Mouse (Mus musculus): ENCODE data around the gene Tdp1. TPM values are rescaled to one million over a fixed set of nuclear protein-coding genes. Genes with fewer than 3 reads are reported as not detected.

Gene Tdp1
- total RNA-seq (2021) (1 to 10 TPM; 7.9 to 9.6 TPM), polyA plus RNA-seq (2012; rRNA removed) (7.3 and 10.3 TPM in 2 replicates)
- long read RNA-seq, transcript Tdp1-207 (16 exons, 2,036 nt), result major isoform, 14 of 19 reads
- long read RNA-seq, partial matches to known transcripts, result 1 of 19 reads
- long read RNA-seq, other reads (novel, unspliced or antisense), result 2 of 19 reads

DNA sequence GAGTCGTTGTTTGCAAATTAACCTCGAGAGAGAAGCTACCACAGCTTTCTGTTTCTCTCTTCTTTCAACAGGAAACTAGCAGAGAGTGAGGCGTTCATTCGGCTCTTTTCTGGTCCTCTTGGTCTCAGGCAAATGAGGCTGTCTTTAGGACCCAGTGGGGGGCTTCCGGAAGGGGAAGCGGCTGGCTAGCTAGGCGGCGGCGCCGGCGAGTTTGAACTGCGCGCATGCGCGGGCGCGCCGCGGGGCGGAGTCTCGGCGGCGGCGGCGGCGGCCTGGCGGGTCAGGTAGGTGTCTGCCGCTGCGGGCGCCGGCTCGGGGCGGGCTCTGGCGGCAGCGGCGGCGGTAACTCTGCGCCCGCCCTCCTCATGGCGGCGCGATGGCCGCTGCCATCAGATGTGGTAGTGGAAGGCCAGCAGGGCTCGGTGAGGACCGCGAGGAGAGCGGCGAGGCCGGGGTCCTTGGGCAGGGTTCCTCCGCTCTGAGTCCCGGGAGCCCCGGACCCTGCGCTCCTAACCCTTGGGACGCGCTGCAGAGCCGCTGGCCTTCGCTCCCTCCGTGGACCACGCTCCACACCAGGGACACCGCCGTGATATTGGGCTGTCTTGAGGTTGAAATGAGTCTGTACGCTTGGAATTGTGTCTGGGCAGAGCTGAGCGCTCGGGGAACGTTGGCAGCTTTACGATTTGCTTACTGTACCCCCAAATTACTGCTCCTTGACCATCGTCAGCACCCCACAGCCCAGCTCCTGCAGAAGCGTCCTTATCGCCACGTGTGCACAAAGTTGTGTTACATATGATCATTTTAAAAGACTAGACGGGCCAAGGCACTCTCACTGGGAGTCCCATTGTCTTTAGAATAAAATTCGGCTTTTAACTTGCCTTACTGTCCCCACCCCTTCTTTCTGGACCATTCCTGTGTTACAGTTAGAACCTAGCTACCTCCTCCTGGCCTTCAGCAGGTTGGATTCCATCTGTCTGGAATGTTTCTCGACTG lies at the start of gene Tdp1, which contains the start of gene Efcab11:
Gene Tdp1, plus strand, starts transcription at position 249 of the 993 bp plus-strand sequence.
Gene Efcab11, minus strand, starts transcription at position 171 of the 993 bp plus-strand sequence.
- DNase-seq, result peak; percentile 96 to 97
- Histone ChIP-seq H3K36me3 (ENCODE audit: control insufficient read depth, insufficient read depth, low read length) (no peaks in the 10 kb centered on the region), H3K9ac (ENCODE audit: low read depth, low read length) (peak within 1 kb of the TSS; percentile 78), H3K4me3 (peak within 1 kb of the TSS; percentile 66), H3K27me3 (ENCODE audit: control insufficient read depth, insufficient read depth, low read length) (no peaks in the 10 kb centered on the region), H3K79me2 (replicated peaks; ENCODE audit: control insufficient read depth, insufficient read depth, low read length) (no peaks in the 10 kb centered on the region), H3K4me1 (ENCODE audit: control insufficient read depth, insufficient read depth, low read length) (peaks cover 2% of the 10 kb centered on the region), H3K27ac (peak within 1 kb of the TSS; percentile 78)
- intact Hi-C loops (cut with DNase I), result no loop called here
- TF ChIP-seq EP300 (IDR thresholded peaks at IDR 0.05; ENCODE audit: insufficient read depth, low read depth, low read length) (no peak), POLR2A (IDR thresholded peaks at IDR 0.05; ENCODE audit: insufficient read depth, low read depth, low read length) (peak; percentile 38; the same call in 1 of the 2 replicates), CTCF (IDR thresholded peaks at IDR 0.05) (peak; percentile 37)
- under 1% methylated on average over 73 of the region's 73 CpGs for WGBS

DNA sequence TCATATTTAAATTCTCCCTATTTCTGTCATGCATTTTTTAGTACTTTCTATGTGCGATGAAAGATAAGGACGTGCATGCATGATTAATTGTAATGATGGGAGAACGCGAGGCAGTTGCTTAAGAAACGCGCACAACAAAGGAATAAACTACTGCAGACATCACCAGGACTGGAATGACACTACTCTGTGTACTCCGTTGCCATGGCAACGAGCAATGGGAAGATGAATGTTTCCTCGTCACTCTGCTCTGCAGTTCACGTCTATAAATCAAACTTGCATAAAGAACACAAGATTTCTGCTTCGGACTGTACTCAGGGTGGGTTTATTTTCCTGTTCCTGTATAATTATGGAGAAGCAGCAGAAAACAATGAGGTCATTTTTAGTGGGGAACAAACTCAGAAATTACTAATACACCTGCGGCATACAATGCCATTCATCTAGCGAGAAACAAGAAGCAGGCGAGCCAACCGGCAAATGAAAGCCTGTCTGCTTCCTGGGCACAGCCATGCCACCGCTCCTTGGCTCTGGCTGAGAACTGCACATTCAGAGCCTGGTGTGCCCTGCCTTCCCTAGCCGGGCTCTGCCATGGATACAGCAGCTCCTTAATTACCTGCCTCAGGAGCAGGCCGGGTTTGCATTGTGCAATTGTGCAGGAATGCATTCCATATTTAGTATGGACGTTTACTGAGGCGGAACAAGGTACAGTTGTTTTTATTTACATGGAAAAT lies 47.7 kb upstream of the Tdp1 start:
- WGBS, result 78% methylated on average over 20 of the region's 20 CpGs
- H3K4me1 ChIP-seq (ENCODE audit: control insufficient read depth, insufficient read depth, low read length), result no peaks in the 10 kb centered on the region
- DNase-seq, result peak in 1 of 2 experiments; percentile 9
- intact Hi-C loops (cut with DNase I), result loop anchor here (5.0 to 10.0 kb wide), 2 partner anchors 442 to 739 kb away; no protein-coding TSS in a partner anchor
- H3K27ac ChIP-seq, result no peak overlapping the region
- H3K4me3 ChIP-seq, result no peak overlapping the region
- H3K79me2 ChIP-seq (replicated peaks; ENCODE audit: control insufficient read depth, insufficient read depth, low read length), result no peaks in the 10 kb centered on the region
- no peak overlapping the region for H3K9ac ChIP-seq (ENCODE audit: low read depth, low read length)
- TF ChIP-seq EP300 (IDR thresholded peaks at IDR 0.05; ENCODE audit: insufficient read depth, low read depth, low read length) (no peak), POLR2A (IDR thresholded peaks at IDR 0.05; ENCODE audit: insufficient read depth, low read depth, low read length) (no peak), CTCF (IDR thresholded peaks at IDR 0.05) (no peak)
- H3K27me3 ChIP-seq (ENCODE audit: control insufficient read depth, insufficient read depth, low read length), result no peaks in the 10 kb centered on the region
- no peaks in the 10 kb centered on the region for H3K36me3 ChIP-seq (ENCODE audit: control insufficient read depth, insufficient read depth, low read length)

DNA sequence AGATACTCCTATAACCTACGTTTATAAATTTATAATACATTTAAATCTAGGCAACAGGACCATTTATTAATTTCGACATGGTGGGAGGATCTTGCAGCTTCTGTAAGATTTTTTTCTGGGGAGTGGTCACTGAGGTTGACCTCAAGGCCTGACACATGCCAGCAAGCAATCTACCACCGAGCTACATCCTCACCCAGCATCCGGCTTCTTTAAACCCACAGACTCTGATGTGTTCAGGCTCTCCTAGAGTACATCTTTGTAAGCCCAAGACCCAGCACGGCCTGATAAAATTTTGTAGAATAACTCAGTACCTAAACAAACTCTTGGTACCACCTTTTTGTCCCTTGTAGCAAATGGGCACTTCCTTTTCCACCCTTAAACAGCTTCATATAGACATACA lies 46.8 kb upstream of the Tdp1 start:
- whole genome bisulfite sequencing, result 89% methylated on average over 5 of the region's 5 CpGs
- Histone ChIP-seq H3K9ac (ENCODE audit: low read depth, low read length) (no peak overlapping the region), H3K79me2 (replicated peaks; ENCODE audit: control insufficient read depth, insufficient read depth, low read length) (no peaks in the 10 kb centered on the region), H3K27me3 (ENCODE audit: control insufficient read depth, insufficient read depth, low read length) (no peaks in the 10 kb centered on the region), H3K27ac (no peak overlapping the region), H3K4me3 (no peak overlapping the region), H3K36me3 (ENCODE audit: control insufficient read depth, insufficient read depth, low read length) (no peaks in the 10 kb centered on the region), H3K4me1 (ENCODE audit: control insufficient read depth, insufficient read depth, low read length) (no peaks in the 10 kb centered on the region)
- no peak for TF ChIP-seq EP300 (IDR thresholded peaks at IDR 0.05; ENCODE audit: insufficient read depth, low read depth, low read length)
- TF ChIP-seq CTCF (IDR thresholded peaks at IDR 0.05), result no peak
- TF ChIP-seq POLR2A (IDR thresholded peaks at IDR 0.05; ENCODE audit: insufficient read depth, low read depth, low read length), result no peak
- DNase-seq, result no peak
- intact Hi-C loops (cut with DNase I), result loop anchor here (5.0 to 10.0 kb wide), 2 partner anchors 443 to 740 kb away; no protein-coding TSS in a partner anchor

DNA sequence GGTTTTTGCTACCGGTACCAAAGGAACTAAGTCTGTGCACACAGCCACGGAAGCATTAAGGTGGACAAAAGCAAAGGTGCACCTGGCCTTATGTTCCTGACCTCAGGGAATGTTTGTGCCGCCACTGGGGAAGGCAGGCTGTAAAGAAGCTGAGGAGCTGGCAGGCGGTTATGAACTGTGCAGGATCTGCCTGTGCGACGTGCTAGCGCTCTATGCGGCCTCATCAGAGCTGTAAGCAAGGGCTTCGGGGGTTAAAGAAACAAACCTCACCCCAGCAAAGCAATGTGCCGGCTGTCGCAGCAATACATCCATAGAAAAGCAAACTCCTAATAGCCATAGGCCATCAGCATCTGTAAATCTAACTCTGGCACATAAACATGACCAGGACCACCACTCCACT lies 46.2 kb upstream of the Tdp1 start:
- no peak overlapping the region for H3K9ac ChIP-seq (ENCODE audit: low read depth, low read length)
- H3K4me3 ChIP-seq, result no peak overlapping the region
- H3K27ac ChIP-seq, result no peak overlapping the region
- DNase-seq, result no peak
- no peaks in the 10 kb centered on the region for H3K79me2 ChIP-seq (replicated peaks; ENCODE audit: control insufficient read depth, insufficient read depth, low read length)
- WGBS, result 90% methylated on average over 11 of the region's 11 CpGs
- intact Hi-C loops (cut with DNase I), result loop anchor here (2.0 to 10.0 kb wide), 3 partner anchors 443 to 753 kb away; no protein-coding TSS in a partner anchor
- H3K4me1 ChIP-seq (ENCODE audit: control insufficient read depth, insufficient read depth, low read length), result no peaks in the 10 kb centered on the region
- no peaks in the 10 kb centered on the region for H3K36me3 ChIP-seq (ENCODE audit: control insufficient read depth, insufficient read depth, low read length)
- TF ChIP-seq POLR2A (IDR thresholded peaks at IDR 0.05; ENCODE audit: insufficient read depth, low read depth, low read length) (no peak), CTCF (IDR thresholded peaks at IDR 0.05) (no peak), EP300 (IDR thresholded peaks at IDR 0.05; ENCODE audit: insufficient read depth, low read depth, low read length) (no peak)
- no peaks in the 10 kb centered on the region for H3K27me3 ChIP-seq (ENCODE audit: control insufficient read depth, insufficient read depth, low read length)

DNA sequence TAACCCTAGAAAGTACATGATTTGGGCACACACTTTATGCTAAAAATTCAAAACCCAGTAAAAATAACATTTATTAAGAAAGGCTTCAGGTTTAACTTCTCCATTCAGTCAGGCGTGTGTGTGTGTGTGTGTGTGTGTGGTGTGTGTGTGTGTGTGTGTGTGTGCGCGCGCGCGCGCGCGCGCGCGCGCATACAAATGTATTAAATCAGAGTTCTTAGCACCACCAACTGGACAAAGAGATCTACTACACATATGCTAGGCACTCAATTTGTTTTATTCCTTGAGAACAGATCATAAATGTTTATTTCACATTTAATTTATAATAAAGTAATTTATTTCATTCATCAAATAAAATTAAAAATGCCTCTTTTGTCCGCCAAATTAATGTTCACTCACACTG lies 45.6 kb upstream of the Tdp1 start:
- no peak for DNase-seq
- Histone ChIP-seq H3K4me1 (ENCODE audit: control insufficient read depth, insufficient read depth, low read length) (no peaks in the 10 kb centered on the region), H3K79me2 (replicated peaks; ENCODE audit: control insufficient read depth, insufficient read depth, low read length) (no peaks in the 10 kb centered on the region), H3K27me3 (ENCODE audit: control insufficient read depth, insufficient read depth, low read length) (no peaks in the 10 kb centered on the region), H3K9ac (ENCODE audit: low read depth, low read length) (no peak overlapping the region), H3K36me3 (ENCODE audit: control insufficient read depth, insufficient read depth, low read length) (no peaks in the 10 kb centered on the region), H3K27ac (no peak overlapping the region), H3K4me3 (no peak overlapping the region)
- WGBS, result 95% methylated on average over 14 of the region's 14 CpGs
- intact Hi-C loops (cut with DNase I), result loop anchor here (2.0 to 10.0 kb wide), 3 partner anchors 444 to 754 kb away; no protein-coding TSS in a partner anchor
- TF ChIP-seq POLR2A (IDR thresholded peaks at IDR 0.05; ENCODE audit: insufficient read depth, low read depth, low read length), result no peak
- TF ChIP-seq CTCF (IDR thresholded peaks at IDR 0.05), result peak; percentile 68
